Mouse (Mus musculus) thymus, adult 2 months (tissue): ENCODE results near the gene Tmem234.

Source experiments
- CTCF ChIP-seq: fragments of 200-500 bp; IDR thresholded peaks from 2 replicates; pipeline ENCODE4 v1.5.1; 2012; ENCODE audit warnings: mild to moderate bottlenecking, control low read depth, low read length, moderate library complexity, borderline replicate concordance; ENCODE audit not compliant: control insufficient read depth, poor library complexity, insufficient read depth; ENCODE audit errors: extremely low read depth
- POLR2A ChIP-seq: fragments of 200-500 bp; IDR thresholded peaks from 2 replicates; pipeline ENCODE4 v1.6.1; 2012; ENCODE audit warnings: mild to moderate bottlenecking, low read length, control low read depth, moderate library complexity; ENCODE audit not compliant: control insufficient read depth, poor library complexity, insufficient read depth; ENCODE audit errors: extremely low read depth

DNA sequence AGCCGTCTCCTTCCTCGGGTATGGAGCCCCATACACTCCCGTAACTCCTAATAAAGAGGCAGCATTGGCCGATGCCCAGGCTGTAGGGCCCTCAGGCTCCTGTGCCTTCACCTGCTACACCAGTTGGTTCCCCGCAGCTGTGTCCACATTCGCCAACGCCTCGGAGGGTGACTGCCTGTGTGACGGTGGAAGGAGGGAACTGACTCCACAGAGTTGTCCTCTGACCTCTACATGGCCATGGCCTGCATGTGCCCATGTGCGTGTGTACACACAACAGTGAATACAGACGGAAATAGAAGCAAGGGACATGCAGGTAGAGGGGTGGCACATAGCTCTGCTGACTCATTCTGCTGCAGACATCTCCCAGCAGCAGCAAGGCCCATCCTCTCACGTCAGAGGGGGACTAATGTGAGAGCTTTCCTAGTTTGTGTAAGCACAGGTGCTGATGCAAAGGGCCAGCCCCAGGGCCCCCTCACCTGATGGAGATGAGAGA is 8.7 kb downstream of the Tmem234 start:
- no peak for TF ChIP-seq CTCF
- no peak for TF ChIP-seq POLR2A
